Mouse (Mus musculus) erythroblast, embryonic 14.5 days (primary cell): ENCODE measurements around the gene Gpc6. TPM values are rescaled to one million over a fixed set of nuclear protein-coding genes. Genes with fewer than 3 reads are reported as not detected.

ENCODE experiments used
- H3K27me3 ChIP-seq: 2 replicates; pipeline ENCODE4 v1.6.1; 2012; ENCODE audit warnings: inconsistent platforms; ENCODE audit not compliant: control insufficient read depth
- H3K36me3 ChIP-seq: 2 replicates; pipeline ENCODE4 v1.6.1; 2012; ENCODE audit warnings: mild to moderate bottlenecking, inconsistent platforms; ENCODE audit not compliant: control insufficient read depth
- H3K4me1 ChIP-seq: 2 replicates; pipeline ENCODE4 v1.6.1; 2012; ENCODE audit warnings: inconsistent platforms; ENCODE audit not compliant: control insufficient read depth
- H3K4me3 ChIP-seq: replicated peaks from 2 replicates; pipeline ENCODE3; 2012; ENCODE audit warnings: moderate library complexity, mild to moderate bottlenecking, inconsistent platforms
- H3K9me3 ChIP-seq: 2 replicates; pipeline ENCODE4 v1.6.1; 2012; ENCODE audit warnings: low read length, inconsistent platforms, mixed read lengths; ENCODE audit not compliant: control insufficient read depth
- GATA1 ChIP-seq: IDR thresholded peaks from 2 replicates; pipeline ENCODE4 v1.6.1; 2012; ENCODE audit warnings: low read length, inconsistent platforms, mixed read lengths
- TAL1 ChIP-seq: IDR thresholded peaks from 3 replicates; pipeline ENCODE4 v1.6.1; 2012; ENCODE audit warnings: low read length, inconsistent platforms, mixed read lengths
- polyA plus RNA-seq: library from polyadenylated mRNA; stranded (reverse); fragments of >175 nt; gene quantifications from 2 replicates; pipeline ENCODE4 v1.2.3, GENCODE M21; 2012

Gpc6 gene
- polyA plus RNA-seq, 1 experiment = not detected

DNA sequence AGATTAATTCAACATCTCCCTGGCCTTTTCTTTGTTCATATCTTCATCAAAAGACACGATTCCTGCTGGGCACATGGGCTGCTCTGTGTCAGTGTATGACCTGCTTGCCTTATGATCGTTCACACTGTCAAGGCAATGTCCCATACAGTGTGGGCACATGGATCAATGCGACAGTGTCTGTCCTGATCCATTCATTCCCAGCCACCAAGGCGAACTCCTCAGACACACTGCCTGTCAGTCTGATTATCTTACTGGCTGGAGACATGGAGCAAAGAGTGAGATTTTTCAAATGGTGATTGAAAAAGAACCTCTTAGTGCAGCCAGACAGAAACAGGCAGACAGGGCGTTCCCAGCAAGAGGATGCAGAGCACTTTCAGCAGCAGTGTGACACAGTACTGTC lies 143.1 kb downstream of the Gpc6 start:
- no peak for TF ChIP-seq TAL1
- no peak for TF ChIP-seq GATA1
- Histone ChIP-seq H3K27me3 (no peaks in the 10 kb centered on the region), H3K4me1 (no peaks in the 10 kb centered on the region), H3K9me3 (peaks cover 9% of the 10 kb centered on the region), H3K4me3 (no peak overlapping the region), H3K36me3 (no peaks in the 10 kb centered on the region)

DNA sequence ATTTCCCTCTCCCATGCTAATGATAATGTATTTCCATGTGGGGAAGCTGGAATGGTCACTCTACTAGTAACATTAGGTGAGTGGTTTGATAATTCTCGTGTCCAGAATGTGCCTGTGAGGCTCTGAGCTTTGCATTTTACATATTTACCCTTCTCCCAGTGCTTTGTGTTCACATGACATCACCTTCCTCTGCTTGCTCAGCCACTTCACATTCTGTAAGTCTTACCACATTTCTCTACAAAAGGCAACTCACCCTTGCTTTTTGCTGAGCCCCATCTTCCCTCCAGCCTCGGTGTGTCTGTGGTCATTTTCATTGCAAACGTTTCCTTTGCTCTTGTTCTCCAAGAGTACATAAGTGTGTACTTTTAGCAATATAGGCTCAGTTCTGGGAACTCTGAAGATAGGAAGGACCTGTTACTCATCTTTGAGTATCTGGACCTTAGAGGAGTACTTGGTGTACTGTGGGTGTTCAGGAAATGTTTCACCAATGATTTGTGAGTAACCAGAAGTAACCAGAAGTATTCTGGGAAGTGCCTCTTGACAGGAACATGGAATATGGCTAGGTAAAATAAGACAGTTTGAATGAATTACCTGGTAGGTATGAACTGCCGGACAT lies 145.5 kb downstream of the Gpc6 start:
- H3K4me1 ChIP-seq = no peaks in the 10 kb centered on the region
- H3K27me3 ChIP-seq = no peaks in the 10 kb centered on the region
- no peak for TF ChIP-seq TAL1
- no peak for TF ChIP-seq GATA1
- no peak overlapping the region for H3K4me3 ChIP-seq
- H3K9me3 ChIP-seq = peaks cover 6% of the 10 kb centered on the region
- H3K36me3 ChIP-seq = no peaks in the 10 kb centered on the region

GRCm38 (mm10) chr14:117093586-117093985 lies 168.5 kb downstream of the Gpc6 start:
- TF ChIP-seq TAL1 (no peak), GATA1 (no peak)
- Histone ChIP-seq H3K4me1 (no peaks in the 10 kb centered on the region), H3K9me3 (peaks cover 7% of the 10 kb centered on the region), H3K36me3 (no peaks in the 10 kb centered on the region), H3K4me3 (no peak overlapping the region), H3K27me3 (no peaks in the 10 kb centered on the region)

- H3K36me3 ChIP-seq = no peaks in the 10 kb centered on the region
- no peak for TF ChIP-seq GATA1
- TF ChIP-seq TAL1 = no peak
- no peak overlapping the region for H3K4me3 ChIP-seq
- H3K27me3 ChIP-seq = no peaks in the 10 kb centered on the region
- H3K4me1 ChIP-seq = no peaks in the 10 kb centered on the region
- peaks cover 3% of the 10 kb centered on the region; the same call in 1 of the 2 replicates for H3K9me3 ChIP-seq
Measured at GRCm38 (mm10) chr14:117106900-117107299, 181.8 kb downstream of the Gpc6 start.

- no peaks in the 10 kb centered on the region for H3K36me3 ChIP-seq
- no peak for TF ChIP-seq TAL1
- no peak for TF ChIP-seq GATA1
- H3K4me1 ChIP-seq = no peaks in the 10 kb centered on the region
- H3K9me3 ChIP-seq = peaks cover 6% of the 10 kb centered on the region
- no peaks in the 10 kb centered on the region for H3K27me3 ChIP-seq
- no peak overlapping the region for H3K4me3 ChIP-seq
Measured at GRCm38 (mm10) chr14:117113153-117113552, 188.0 kb downstream of the Gpc6 start.

DNA sequence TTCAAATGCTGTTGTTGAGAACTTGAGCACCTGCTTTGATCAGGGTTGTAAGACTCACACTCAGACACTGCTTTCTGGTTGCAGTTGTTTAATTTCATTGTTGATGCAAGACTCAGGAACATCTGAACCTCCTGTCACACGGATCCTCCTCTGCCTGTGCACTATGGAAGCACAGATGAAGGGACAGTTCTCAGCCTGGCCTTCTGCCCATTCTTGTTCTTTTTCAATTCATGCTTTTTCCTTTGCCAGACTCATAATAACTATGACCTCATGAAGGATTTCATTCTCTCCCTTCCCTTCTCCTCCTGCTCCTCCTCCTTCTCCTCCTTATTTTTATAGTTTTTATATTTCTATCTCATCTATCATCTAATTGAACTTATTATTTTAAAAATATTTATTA lies 196.9 kb downstream of the Gpc6 start:
- H3K9me3 ChIP-seq = no peaks in the 10 kb centered on the region
- no peak overlapping the region for H3K4me3 ChIP-seq
- no peaks in the 10 kb centered on the region for H3K4me1 ChIP-seq
- H3K36me3 ChIP-seq = no peaks in the 10 kb centered on the region
- H3K27me3 ChIP-seq = no peaks in the 10 kb centered on the region
- TF ChIP-seq GATA1 (no peak), TAL1 (no peak)

DNA sequence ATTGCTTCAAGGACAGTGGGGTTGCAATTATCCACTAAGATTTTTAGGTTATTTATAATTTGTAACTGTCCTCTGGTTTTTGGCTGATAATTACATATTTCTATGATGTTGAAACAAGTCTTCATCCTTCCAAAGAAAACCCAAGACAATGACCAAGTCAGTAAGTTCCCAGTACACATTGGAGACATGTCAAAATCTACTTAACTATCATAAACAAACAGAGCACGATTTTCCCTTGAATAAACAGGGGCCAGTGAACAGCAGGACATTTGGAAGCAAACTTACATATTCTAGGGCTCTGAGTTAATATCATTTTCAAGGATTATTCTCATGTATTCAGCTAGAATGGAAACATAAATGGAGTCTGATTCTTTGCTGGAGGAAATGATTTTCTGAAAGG lies 205.2 kb downstream of the Gpc6 start:
- Histone ChIP-seq H3K27me3 (no peaks in the 10 kb centered on the region), H3K4me3 (no peak overlapping the region), H3K4me1 (no peaks in the 10 kb centered on the region), H3K36me3 (no peaks in the 10 kb centered on the region), H3K9me3 (peaks cover 9% of the 10 kb centered on the region)
- TF ChIP-seq GATA1 (no peak), TAL1 (no peak)

GRCm38 (mm10) chr14:117131324-117131723 lies 206.2 kb downstream of the Gpc6 start:
- Histone ChIP-seq H3K9me3 (peaks cover 9% of the 10 kb centered on the region), H3K4me1 (no peaks in the 10 kb centered on the region), H3K36me3 (no peaks in the 10 kb centered on the region), H3K4me3 (no peak overlapping the region), H3K27me3 (no peaks in the 10 kb centered on the region)
- TF ChIP-seq TAL1 = no peak
- no peak for TF ChIP-seq GATA1

- no peak overlapping the region for H3K4me3 ChIP-seq
Measured at GRCm38 (mm10) chr14:117141077-117141848, 216.1 kb downstream of the Gpc6 start.

GRCm38 (mm10) chr14:117146089-117146488 lies 221.0 kb downstream of the Gpc6 start:
- Histone ChIP-seq H3K4me3 (no peak overlapping the region), H3K36me3 (no peaks in the 10 kb centered on the region)
- TF ChIP-seq GATA1 = no peak
- no peak for TF ChIP-seq TAL1

More at GRCm38 (mm10) chr14:117141077-117141848, 216.1 kb downstream of the Gpc6 start:
- H3K36me3 ChIP-seq = no peaks in the 10 kb centered on the region
- peaks cover 7% of the 10 kb centered on the region; the same call in 1 of the 2 replicates for H3K9me3 ChIP-seq
- no peaks in the 10 kb centered on the region for H3K4me1 ChIP-seq
- no peak for TF ChIP-seq TAL1
- TF ChIP-seq GATA1 = no peak
- no peaks in the 10 kb centered on the region for H3K27me3 ChIP-seq

More at GRCm38 (mm10) chr14:117146089-117146488, 221.0 kb downstream of the Gpc6 start:
- Histone ChIP-seq H3K9me3 (peaks cover 7% of the 10 kb centered on the region), H3K27me3 (no peaks in the 10 kb centered on the region), H3K4me1 (no peaks in the 10 kb centered on the region)
